Mouse (Mus musculus): ENCODE measurements around the gene Esrra. TPM values are rescaled to one million over a fixed set of nuclear protein-coding genes. Genes with fewer than 3 reads are reported as not detected.

Gene Esrra
- total RNA-seq, 4 experiments from 2014 or later: 38.3 to 45.1 (median 44.1) TPM

DNA sequence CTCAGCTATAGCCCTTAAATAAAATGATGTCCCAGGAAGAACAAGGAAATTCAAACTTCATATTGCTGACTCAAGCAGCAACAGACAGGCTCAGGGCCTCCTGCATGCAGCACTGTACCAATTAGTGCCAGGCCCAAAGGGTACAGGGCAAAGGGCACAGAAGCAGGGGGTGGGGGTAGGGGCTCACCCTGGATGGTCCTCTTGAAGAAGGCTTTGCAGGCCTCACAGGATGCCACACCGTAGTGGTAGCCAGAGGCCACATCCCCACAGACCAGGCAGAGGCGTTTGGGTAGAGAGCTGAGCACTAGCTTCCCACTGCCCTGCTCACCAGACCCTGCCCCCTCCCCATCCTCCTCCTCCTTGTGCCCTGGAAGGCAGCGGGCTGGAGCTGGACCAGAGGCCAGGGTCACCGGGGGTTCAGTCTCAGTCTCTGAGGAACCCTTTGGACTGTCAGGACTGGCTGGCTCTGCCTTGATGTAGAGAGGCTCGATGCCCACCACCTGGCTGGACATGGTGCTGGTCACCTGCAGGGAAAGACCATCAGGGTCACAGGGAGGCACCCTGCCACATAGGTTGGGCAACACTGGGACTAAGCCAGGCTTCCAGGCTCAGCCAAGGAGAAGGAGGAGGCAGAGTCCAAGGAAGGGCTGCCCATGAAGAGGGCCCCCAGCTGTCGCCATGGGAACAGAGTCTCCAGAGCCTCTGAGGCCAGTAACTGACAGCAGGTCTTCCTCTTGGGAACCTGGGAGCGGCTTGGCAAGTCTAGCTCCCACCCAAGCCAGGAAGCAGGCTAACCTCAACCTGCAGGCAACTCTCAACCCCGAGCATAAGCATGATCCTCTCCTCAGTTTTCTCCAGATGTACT lies 1.5 kb downstream of the Esrra start:
- DNase-seq: peak; percentile 68

DNA sequence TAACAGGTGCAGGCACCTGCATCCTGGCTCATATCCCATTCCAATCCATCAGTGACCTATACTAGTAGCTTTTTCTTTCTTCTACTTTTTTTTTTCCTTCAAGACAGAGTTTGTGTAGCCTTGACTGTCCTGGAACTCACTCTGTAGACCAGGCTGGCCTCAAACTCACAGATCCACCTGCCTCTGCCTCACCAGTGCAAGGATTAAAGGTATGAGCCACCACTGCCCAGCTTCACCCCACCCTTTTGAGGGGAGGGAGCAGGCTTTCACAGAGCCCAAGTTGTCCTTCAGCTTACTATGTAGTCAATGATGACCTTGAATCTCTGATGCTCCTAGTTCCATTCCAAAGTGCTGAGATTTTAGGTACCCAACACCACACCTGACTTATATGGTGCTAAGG lies 2.2 kb downstream of the Esrra start:
- no peak for DNase-seq

DNA sequence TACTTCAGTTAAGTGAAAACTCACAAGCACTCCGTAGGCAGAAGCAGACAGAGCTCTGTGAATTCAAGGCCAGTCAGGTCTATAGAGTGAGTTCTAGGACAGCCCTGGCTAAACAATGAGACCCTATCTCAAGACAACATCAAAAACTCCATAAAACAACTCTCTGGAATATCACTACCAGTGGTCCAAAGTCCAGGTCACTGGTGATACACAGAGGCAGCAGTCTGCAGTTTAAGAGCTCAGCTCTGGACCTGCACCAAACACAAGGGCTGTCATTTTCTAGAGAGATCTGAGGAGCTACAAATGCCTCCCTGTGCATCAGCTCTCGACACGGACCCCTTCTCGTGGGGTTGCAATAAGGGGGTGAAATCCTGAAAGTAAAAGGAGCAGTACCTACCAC lies 3.3 kb downstream of the Esrra start:
- DNase-seq: no peak

- DNase-seq: no peak
Measured at GRCm38 (mm10) chr19:6916496-6916895, 5.1 kb downstream of the Esrra start.

GRCm38 (mm10) chr19:6915276-6915675 lies 6.3 kb downstream of the Esrra start:
- no peak for DNase-seq

GRCm38 (mm10) chr19:6914540-6914939 lies 7.1 kb downstream of the Esrra start:
- DNase-seq: no peak

GRCm38 (mm10) chr19:6913991-6914390 lies 7.6 kb downstream of the Esrra start:
- no peak for DNase-seq

- DNase-seq: no peak
Measured at GRCm38 (mm10) chr19:6913036-6913435, 8.6 kb downstream of the Esrra start.

DNA sequence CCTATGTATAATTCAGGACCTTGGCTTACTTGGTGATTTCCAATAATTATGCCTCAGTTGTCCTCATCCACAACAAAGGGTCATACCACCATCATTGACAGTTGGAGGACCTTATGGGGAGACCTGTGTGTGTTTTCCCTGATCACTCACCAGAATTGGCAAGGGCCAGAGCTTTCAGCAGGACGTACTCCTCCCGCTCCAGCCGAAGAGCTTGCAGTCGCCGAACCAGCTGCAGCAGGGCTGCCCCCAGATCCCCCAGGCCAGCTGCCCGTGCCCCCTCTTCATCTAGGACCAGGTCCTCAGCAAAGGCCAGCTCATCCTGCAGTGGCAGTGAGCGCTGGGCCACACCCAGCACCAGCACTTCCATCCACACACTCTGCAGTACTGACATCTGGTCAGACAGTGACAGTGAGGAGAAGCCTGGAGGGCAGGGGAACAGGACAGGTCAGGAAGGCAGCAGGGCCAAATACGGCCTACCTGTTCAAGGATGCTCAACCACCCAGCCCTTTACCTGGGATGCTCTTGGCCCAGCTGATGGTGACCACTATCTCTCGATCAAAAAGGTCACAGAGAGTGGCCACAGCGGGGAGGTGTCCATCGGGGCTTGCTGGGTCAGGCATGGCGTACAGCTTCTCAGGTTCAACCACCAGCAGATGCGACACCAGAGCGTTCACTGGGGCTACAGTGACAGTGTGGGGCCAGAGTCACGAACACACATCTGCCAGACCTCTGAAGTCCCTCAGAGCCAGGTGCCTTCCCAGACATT lies 9.2 kb downstream of the Esrra start:
- no peak for DNase-seq

- DNase-seq: no peak
Measured at GRCm38 (mm10) chr19:6911101-6912074, 10.2 kb downstream of the Esrra start.

GRCm38 (mm10) chr19:6910306-6910705 lies 11.3 kb downstream of the Esrra start:
- peak; percentile 53 for DNase-seq

GRCm38 (mm10) chr19:6909507-6910289 lies 11.9 kb downstream of the Esrra start, which contains the start of the genes Trmt112 and Prdx5:
Trmt112 (plus strand) TSS chr19:6909698.
Prdx5 (minus strand) TSS chr19:6910106.
- DNase-seq: peak; percentile 89

DNA sequence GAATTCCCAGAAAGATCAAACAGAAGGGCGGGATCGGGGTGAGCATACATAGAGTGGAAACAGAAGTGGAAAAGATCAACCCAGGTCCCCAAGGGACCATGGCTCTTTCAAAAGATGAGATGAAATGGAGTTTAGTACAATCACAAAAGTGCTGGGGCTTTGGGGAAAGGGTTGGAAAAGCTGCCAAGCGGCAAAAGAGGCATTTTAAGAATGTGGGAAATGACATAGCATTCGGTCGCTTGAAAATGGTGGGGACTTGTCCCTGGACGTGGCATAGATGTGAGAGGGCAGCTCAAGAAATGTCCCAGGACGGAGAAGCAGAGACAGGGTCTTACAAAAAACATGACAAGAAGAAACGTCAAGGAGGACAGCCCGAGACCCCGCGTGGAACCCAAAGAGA lies 12.6 kb downstream of the Esrra start:
- DNase-seq: no peak

- DNase-seq: no peak
Measured at GRCm38 (mm10) chr19:6907811-6908540, 13.6 kb downstream of the Esrra start.

DNA sequence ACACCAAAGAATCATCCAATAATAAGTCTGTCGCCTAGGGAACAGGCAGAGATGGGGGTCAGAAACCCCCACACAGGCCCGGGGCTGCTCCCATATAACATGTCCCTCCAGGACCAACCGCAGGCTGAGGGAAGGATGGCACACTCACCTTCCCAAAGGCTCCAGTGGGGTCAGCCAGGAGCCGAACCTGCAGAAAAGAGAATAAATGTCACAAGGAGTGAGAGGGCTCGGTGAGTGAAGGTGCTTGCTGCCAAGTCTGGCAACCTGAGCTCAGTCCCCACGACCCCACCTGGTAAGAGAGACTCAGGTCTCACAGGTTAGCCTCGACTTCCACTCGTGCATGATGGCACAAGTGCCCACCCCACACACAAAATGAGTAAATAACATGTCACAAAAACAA lies 14.5 kb downstream of the Esrra start:
- DNase-seq: no peak

GRCm38 (mm10) chr19:6906199-6906598 lies 15.4 kb downstream of the Esrra start:
- no peak for DNase-seq

DNA sequence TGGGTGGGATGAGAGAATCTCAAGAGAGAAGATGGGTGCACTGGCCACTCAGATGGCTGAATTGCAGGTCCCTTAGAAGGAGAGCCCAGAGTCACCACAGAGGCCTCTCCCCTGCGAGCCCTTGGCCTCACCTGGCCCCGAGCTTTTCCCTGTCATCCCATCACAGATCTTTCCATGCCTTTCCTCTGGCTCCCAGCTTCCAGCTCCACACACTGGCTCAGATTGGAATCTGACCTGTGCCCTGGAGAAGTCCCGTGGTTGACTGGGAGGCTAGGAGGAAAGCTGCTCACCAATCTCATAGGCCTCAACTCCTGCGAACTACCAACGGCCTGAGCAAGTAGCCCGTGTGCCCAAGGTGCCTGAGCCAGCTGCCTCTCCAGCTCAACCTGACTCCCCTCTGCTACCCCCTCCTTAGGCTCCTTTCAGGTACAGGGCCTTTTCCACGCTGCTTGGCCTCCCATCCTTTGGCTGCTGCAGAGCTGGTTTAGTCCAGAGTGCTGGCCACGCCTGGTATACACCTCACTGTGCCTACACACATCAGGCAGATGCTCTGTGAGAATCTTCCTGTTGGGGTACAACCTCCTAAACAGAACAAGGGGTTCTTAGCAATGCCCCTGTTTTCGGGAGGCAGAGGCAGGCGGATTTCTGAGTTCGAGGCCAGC lies 16.0 kb downstream of the Esrra start:
- DNase-seq: no peak

DNA sequence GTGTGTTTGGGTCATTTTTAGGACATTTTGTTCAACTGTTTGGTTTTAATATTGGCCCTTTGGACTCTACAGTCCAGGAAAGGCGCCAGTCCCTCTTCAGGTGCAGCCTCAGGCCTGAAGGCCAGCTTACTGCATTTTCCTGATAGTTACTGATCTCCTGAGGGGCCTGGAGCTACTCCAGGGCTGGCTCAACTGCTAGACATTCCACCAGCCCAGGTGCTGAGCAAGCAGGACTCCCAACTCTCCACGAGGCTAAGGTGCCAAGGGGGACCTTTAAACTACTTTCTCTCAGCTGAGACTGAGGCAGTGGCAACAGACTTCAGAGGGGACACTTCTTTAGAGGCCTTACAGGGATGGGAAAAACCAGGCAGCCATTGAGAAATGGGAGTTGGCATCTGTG lies 16.8 kb downstream of the Esrra start:
- DNase-seq: no peak

DNA sequence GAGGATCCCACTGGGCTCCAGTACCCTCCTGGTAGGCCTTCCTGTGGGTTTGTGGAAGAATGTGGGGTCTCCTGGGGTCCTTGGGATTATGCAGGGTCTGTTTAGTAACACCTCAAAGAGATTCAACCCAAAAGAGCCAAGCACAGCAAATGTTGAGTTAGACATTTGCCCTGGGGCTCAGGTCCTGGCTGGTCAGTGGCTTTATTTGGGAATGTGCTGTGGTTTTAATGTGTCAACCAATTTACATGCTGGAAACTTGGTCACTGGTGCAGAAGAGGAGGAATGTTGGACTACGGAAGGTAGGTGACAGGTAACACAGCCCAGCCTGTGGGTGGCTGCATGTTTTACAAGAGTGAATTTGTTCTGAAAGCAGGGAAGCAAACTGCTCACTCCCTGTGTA lies 18.6 kb downstream of the Esrra start:
- DNase-seq: no peak

- no peak for DNase-seq
Measured at GRCm38 (mm10) chr19:6899641-6900040, 22.0 kb downstream of the Esrra start.

Measured in adrenal gland, adult 8-10 months (tissue).